Mouse (Mus musculus): ENCODE measurements around the gene Mmel1. TPM values are rescaled to one million over a fixed set of nuclear protein-coding genes. Genes with fewer than 3 reads are reported as not detected.

Gene Mmel1
- polyA plus RNA-seq, 1 experiment from 2014 or later: 0.62 TPM

DNA sequence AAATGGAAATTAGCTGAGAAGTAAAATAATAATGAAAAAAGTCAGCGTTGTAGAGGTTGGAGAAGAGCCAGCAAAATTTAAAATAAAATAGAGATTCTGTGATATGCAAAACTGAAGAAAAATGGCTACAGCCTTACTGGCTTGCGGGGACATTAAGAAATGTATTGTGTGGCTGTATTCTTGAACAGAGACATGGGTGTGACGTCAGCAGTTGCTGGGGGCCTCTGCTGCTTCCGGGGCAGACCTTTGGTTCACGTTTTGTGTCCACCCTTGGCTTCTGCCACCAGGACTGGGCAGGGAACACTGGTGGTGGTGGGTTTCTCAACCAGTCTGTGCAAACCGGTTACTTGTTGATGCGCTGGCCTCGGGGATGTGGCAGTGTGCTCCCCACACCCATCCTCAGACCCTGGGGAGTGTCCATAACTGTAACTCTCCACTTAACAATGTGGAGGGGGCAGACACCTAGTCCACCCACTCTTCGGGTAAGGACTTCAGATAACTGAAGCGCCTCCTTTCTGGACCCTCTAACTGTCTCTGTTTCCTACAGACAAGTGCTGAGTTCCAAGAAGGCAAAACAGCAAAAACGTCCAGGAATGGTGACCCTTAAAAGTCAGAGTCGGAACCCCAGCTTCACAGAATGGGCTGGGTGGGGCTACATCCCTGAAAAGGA is 14.6 kb upstream of the Mmel1 start:
- 54% methylated on average over 12 of the region's 12 CpGs for WGBS
- peaks cover 13% of the 10 kb centered on the region for H3K4me1 ChIP-seq
- peaks cover 60% of the 10 kb centered on the region for H3K27me3 ChIP-seq (ENCODE audit: insufficient read depth, poor library complexity, severe bottlenecking)
- H3K27ac ChIP-seq: no peak overlapping the region
- no peak for DNase-seq (ENCODE audit: low spot score)
- no peaks in the 10 kb centered on the region for H3K36me3 ChIP-seq
- no peak overlapping the region for H3K4me3 ChIP-seq
- no peaks in the 10 kb centered on the region for H3K9me3 ChIP-seq

- peak overlapping the region; percentile 79 for H3K27ac ChIP-seq
- no peaks in the 10 kb centered on the region for H3K9me3 ChIP-seq
- H3K27me3 ChIP-seq (ENCODE audit: insufficient read depth, poor library complexity, severe bottlenecking): peaks cover 70% of the 10 kb centered on the region
- H3K4me3 ChIP-seq: peak overlapping the region; percentile 70
- peaks cover 17% of the 10 kb centered on the region for H3K4me1 ChIP-seq
- no peaks in the 10 kb centered on the region for H3K36me3 ChIP-seq
- under 1% methylated on average over 110 of the region's 110 CpGs for WGBS
- peak; percentile 88 for DNase-seq (ENCODE audit: low spot score)
These were observed 13.5 kb upstream of the Mmel1 start for GRCm38 (mm10) chr4:154855721-154856479.

GRCm38 (mm10) chr4:154856480-154856837 is 12.9 kb upstream of the Mmel1 start:
- Histone ChIP-seq H3K9me3 (no peaks in the 10 kb centered on the region), H3K4me1 (peaks cover 21% of the 10 kb centered on the region), H3K27me3 (ENCODE audit: insufficient read depth, poor library complexity, severe bottlenecking) (peaks cover 75% of the 10 kb centered on the region), H3K27ac (peak overlapping the region; percentile 79), H3K36me3 (no peaks in the 10 kb centered on the region), H3K4me3 (peak overlapping the region; percentile 70)
- no peak for DNase-seq (ENCODE audit: low spot score)
- 13% methylated on average over 9 of the region's 9 CpGs for WGBS

DNA sequence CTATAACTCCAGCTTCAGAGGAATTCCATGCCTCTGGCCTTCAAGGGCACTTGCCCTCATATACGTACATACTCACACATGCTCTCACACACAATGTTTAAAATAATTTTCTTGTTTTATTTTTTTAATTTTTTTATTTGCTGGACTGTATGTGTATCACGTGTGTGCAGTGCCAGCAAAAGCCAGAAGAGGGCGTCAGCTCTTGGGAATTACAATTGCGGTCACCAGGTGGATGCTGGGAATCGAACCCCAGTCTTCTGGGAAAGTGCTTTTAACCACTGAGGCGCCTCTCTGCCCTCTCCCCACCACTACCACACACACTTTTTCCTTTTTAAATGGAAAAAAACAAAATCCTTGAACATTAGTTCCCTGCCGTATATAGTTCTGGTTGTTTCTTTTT is 12.5 kb upstream of the Mmel1 start:
- WGBS: 82% methylated on average over 7 of the region's 7 CpGs
- no peak overlapping the region for H3K27ac ChIP-seq
- peaks cover 21% of the 10 kb centered on the region for H3K4me1 ChIP-seq
- H3K9me3 ChIP-seq: no peaks in the 10 kb centered on the region
- H3K4me3 ChIP-seq: peak overlapping the region; percentile 70; the same call in 1 of the 2 replicates
- DNase-seq (ENCODE audit: low spot score): no peak
- no peaks in the 10 kb centered on the region for H3K36me3 ChIP-seq
- H3K27me3 ChIP-seq (ENCODE audit: insufficient read depth, poor library complexity, severe bottlenecking): peaks cover 79% of the 10 kb centered on the region

- H3K36me3 ChIP-seq: no peaks in the 10 kb centered on the region
- no peak overlapping the region for H3K4me3 ChIP-seq
- H3K4me1 ChIP-seq: peaks cover 21% of the 10 kb centered on the region
- DNase-seq (ENCODE audit: low spot score): no peak
- WGBS: 79% methylated on average over 10 of the region's 10 CpGs
- H3K27ac ChIP-seq: no peak overlapping the region
- no peaks in the 10 kb centered on the region for H3K9me3 ChIP-seq
- peaks cover 86% of the 10 kb centered on the region for H3K27me3 ChIP-seq (ENCODE audit: insufficient read depth, poor library complexity, severe bottlenecking)
These were observed 11.8 kb upstream of the Mmel1 start for GRCm38 (mm10) chr4:154857366-154858240.

GRCm38 (mm10) chr4:154858601-154859000 is 10.8 kb upstream of the Mmel1 start:
- DNase-seq (ENCODE audit: low spot score): no peak
- no peaks in the 10 kb centered on the region for H3K9me3 ChIP-seq
- peaks cover 87% of the 10 kb centered on the region for H3K27me3 ChIP-seq (ENCODE audit: insufficient read depth, poor library complexity, severe bottlenecking)
- H3K4me1 ChIP-seq: peaks cover 21% of the 10 kb centered on the region
- H3K36me3 ChIP-seq: no peaks in the 10 kb centered on the region
- no peak overlapping the region for H3K4me3 ChIP-seq
- H3K27ac ChIP-seq: no peak overlapping the region
- 57% methylated on average over 3 of the region's 3 CpGs for WGBS

DNA sequence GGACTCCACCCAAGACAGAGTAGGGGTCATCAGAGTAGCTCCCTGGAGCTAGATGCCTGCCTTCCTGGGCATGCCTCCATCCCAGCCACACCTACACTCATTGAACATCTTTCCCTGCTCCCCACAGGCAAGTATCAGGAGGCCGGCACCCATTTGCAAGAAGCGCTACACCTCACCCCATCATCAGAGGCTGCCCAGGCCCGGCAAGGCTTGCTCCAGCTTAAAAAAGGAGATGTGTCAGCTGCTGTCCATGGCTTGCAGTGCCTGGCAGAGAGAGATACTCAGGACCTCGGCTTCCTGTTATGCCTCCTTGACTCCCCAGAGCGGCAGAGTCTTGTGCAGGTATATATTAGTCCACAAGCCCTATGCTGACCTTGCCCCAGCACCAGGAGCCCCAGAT is 7.4 kb upstream of the Mmel1 start:
- Histone ChIP-seq H3K4me3 (no peak overlapping the region), H3K27me3 (ENCODE audit: insufficient read depth, poor library complexity, severe bottlenecking) (peaks cover 65% of the 10 kb centered on the region), H3K9me3 (no peaks in the 10 kb centered on the region), H3K36me3 (no peaks in the 10 kb centered on the region), H3K4me1 (peaks cover 20% of the 10 kb centered on the region), H3K27ac (no peak overlapping the region)
- 69% methylated on average over 5 of the region's 5 CpGs for WGBS
- DNase-seq (ENCODE audit: low spot score): no peak

DNA sequence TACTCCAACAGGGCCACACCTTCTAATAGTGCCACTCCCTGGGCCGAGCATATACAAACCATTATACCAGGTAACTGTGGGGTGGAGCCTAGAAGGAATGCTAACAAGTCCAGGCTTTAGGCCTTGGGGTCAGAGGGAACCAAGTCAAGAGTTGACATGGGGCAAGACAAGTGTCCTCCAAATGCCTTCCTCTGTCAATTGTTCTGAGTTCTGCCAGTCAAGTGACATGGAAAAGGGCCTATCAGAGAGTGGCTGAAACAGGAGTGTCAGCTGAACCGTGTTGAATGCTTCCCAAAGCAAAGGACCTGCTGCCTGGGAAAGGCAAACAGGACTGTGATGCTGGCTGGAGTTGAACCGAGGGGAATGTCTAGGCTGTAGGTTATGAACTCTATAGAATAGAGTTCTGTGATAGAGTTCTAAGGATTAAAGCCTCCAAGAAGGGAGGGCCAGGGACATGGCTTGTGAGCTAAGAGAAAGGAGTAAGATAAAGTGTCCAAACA is 5.9 kb upstream of the Mmel1 start:
- Histone ChIP-seq H3K9me3 (no peaks in the 10 kb centered on the region), H3K27me3 (ENCODE audit: insufficient read depth, poor library complexity, severe bottlenecking) (peaks cover 64% of the 10 kb centered on the region), H3K4me3 (no peak overlapping the region), H3K4me1 (peaks cover 20% of the 10 kb centered on the region), H3K27ac (peak overlapping the region; percentile 89), H3K36me3 (no peaks in the 10 kb centered on the region)
- DNase-seq (ENCODE audit: low spot score): no peak
- 80% methylated on average over 3 of the region's 3 CpGs for WGBS

- WGBS: 2% methylated on average over 18 of the region's 18 CpGs
- H3K36me3 ChIP-seq: no peaks in the 10 kb centered on the region
- peak overlapping the region; percentile 53 for H3K4me3 ChIP-seq
These were observed 5.1 kb upstream of the Mmel1 start for GRCm38 (mm10) chr4:154864271-154864771.

GRCm38 (mm10) chr4:154864961-154865760 is 4.2 kb upstream of the Mmel1 start:
- WGBS: 82% methylated on average over 18 of the region's 18 CpGs

More at GRCm38 (mm10) chr4:154864271-154864771, 5.1 kb upstream of the Mmel1 start:
- Histone ChIP-seq H3K4me1 (peaks cover 20% of the 10 kb centered on the region), H3K9me3 (no peaks in the 10 kb centered on the region), H3K27ac (peak overlapping the region; percentile 89), H3K27me3 (ENCODE audit: insufficient read depth, poor library complexity, severe bottlenecking) (peaks cover 64% of the 10 kb centered on the region)
- peak; percentile 96 for DNase-seq (ENCODE audit: low spot score)

GRCm38 (mm10) chr4:154866391-154866790 is 3.0 kb upstream of the Mmel1 start:
- no peak for DNase-seq (ENCODE audit: low spot score)
- peaks cover 64% of the 10 kb centered on the region for H3K27me3 ChIP-seq (ENCODE audit: insufficient read depth, poor library complexity, severe bottlenecking)

More at GRCm38 (mm10) chr4:154864961-154865760, 4.2 kb upstream of the Mmel1 start:
- Histone ChIP-seq H3K27ac (peak overlapping the region; percentile 89), H3K27me3 (ENCODE audit: insufficient read depth, poor library complexity, severe bottlenecking) (peaks cover 63% of the 10 kb centered on the region), H3K9me3 (no peaks in the 10 kb centered on the region), H3K4me1 (peaks cover 20% of the 10 kb centered on the region), H3K4me3 (peak overlapping the region; percentile 53), H3K36me3 (no peaks in the 10 kb centered on the region)
- no peak for DNase-seq (ENCODE audit: low spot score)

DNA sequence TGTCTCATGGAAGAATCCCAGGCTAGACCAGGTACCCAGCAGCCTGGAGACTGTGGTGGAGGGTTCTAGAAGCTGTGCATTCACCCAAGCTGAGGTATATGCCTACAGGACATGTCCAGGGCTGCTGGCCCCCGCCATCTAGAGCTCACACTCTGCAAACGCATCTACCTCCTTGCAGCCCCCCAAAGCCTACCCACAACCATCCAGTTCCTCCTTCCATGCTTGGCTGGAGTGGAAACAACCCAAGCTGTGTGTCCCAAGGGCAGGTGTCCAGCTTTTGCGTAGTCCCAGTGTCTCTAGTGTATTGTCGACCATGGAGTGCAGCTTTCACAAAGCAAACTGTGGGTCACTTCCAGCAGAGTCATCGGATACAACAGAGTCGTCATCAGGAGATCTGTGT is 2.1 kb upstream of the Mmel1 start:
- H3K9me3 ChIP-seq: no peaks in the 10 kb centered on the region
- H3K4me1 ChIP-seq: peaks cover 21% of the 10 kb centered on the region
- no peaks in the 10 kb centered on the region for H3K36me3 ChIP-seq
- H3K4me3 ChIP-seq: no peak overlapping the region
- peaks cover 65% of the 10 kb centered on the region for H3K27me3 ChIP-seq (ENCODE audit: insufficient read depth, poor library complexity, severe bottlenecking)
- no peak for DNase-seq (ENCODE audit: low spot score)
- H3K27ac ChIP-seq: no peak overlapping the region
- WGBS: 74% methylated on average over 6 of the region's 6 CpGs

More at GRCm38 (mm10) chr4:154866391-154866790, 3.0 kb upstream of the Mmel1 start:
- Histone ChIP-seq H3K4me3 (no peak overlapping the region), H3K9me3 (no peaks in the 10 kb centered on the region), H3K36me3 (no peaks in the 10 kb centered on the region), H3K4me1 (peaks cover 13% of the 10 kb centered on the region), H3K27ac (no peak overlapping the region)
- WGBS: 76% methylated on average over 5 of the region's 5 CpGs
